Mouse (Mus musculus) thymus, adult 2 months (tissue): ENCODE data around the gene Gm28230.

Source experiments
- CTCF ChIP-seq: fragments of 200-500 bp; IDR thresholded peaks from 2 replicates; pipeline ENCODE4 v1.5.1; 2012; ENCODE audit warnings: mild to moderate bottlenecking, control low read depth, low read length, moderate library complexity, borderline replicate concordance; ENCODE audit not compliant: control insufficient read depth, poor library complexity, insufficient read depth; ENCODE audit errors: extremely low read depth
- POLR2A ChIP-seq: fragments of 200-500 bp; IDR thresholded peaks from 2 replicates; pipeline ENCODE4 v1.6.1; 2012; ENCODE audit warnings: mild to moderate bottlenecking, low read length, control low read depth, moderate library complexity; ENCODE audit not compliant: control insufficient read depth, poor library complexity, insufficient read depth; ENCODE audit errors: extremely low read depth

DNA sequence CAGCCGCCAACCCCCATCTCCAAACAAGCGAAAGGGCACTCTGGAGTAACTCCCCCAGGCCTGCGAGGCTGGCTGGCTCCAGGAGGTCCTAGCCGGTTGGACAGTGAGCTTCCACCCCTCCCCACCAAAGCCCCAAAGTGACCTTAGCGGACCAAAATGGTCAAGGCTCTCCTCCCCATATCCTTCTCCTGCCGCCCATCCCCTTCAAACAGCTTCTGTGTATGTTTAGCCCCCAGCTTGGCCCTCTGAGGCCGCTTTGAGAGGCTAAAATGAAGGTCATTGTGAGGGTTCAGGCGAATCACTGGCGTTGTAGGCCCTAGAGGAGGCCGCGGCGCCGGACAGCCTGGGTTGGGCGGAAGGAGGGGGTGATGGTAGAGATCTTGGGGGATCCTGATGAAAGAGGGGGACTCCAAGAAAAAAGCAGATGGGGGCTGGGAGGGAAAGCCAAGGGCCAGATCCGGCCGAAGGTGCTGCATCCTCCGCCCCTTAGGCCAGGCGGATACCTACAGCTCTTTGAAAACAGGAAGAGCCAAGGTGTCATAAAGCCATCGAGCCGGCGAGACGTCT is 25.9 kb upstream of the Gm28230 start:
- TF ChIP-seq POLR2A (no peak), CTCF (no peak)
